Mouse (Mus musculus): ENCODE results near the gene Pkp3.

Pkp3 gene

DNA sequence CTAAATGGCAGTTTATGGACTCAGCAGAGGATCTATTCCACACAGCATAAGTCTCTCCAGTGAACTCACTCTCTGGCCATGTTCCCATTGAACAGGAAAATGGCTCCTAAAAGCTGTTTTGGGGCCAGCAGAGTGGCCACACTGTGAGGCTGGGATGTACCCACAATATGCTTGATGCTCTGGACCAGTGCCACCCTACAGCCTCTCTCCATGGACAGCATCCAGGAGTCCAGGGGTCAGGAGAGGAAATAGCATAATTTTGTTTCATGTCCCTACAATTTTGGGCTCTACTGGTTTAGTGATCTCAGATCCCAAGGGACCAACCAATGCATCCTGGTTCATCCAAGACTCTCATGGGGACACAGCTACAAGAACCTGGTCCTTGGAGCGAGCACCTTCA is 20.5 kb upstream of the Pkp3 start:
- no peak for DNase-seq (ENCODE audit: low read depth)

DNA sequence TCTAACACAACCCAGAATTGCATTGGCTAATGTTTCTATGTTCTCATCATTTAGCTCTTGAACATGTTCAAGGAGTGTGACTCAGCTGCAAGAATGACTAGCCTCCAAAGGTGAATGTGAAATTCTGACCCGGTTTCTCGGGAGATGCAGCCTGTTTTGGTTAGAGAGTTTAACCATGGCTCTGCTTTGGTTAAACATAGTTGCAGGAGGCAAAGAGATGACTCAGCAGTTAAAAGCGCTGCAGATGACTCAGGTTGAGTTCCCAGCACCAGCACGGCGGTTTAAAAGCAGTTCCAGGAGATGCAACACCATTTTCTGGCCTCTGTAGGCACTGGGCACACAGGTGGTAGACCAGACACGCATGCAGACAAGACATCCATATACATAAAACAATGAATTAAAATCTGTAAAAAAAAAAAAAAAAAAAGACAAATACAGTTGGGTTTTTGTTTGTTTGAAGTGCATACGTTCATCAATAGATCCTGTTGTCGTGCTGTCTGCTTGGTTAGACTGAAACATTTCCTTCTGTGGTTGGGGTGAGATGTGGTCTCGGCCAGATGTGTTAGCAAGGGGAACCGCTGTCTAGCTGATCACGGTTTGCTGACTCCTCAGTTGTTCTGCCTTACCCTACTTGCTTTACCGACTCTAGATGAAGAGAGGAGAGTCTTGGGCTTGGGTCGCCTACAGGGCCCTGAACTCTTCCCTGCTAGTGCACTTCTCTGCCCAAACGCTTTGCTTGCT is 19.2 kb upstream of the Pkp3 start:
- DNase-seq (ENCODE audit: low read depth) = peak; percentile 64

DNA sequence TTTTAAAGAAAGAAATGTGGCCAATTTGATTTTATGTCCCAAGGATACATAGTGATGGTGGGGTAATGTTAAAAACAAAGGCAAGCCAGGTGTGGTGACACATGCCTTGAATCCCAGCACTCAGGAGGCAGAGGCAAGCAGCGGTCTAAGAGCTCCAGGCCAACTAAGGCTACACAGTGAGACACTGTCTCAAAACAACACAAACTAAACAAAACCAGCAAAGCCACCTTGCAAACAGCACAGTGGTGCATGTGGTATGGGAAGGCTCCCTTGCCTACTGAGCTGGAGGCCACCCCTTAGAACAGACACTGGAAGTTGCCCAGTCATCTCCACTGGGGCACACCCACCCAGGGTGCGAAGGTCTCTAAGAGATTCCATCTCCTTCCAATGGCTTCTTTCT is 18.1 kb upstream of the Pkp3 start:
- DNase-seq (ENCODE audit: low read depth) = no peak

DNA sequence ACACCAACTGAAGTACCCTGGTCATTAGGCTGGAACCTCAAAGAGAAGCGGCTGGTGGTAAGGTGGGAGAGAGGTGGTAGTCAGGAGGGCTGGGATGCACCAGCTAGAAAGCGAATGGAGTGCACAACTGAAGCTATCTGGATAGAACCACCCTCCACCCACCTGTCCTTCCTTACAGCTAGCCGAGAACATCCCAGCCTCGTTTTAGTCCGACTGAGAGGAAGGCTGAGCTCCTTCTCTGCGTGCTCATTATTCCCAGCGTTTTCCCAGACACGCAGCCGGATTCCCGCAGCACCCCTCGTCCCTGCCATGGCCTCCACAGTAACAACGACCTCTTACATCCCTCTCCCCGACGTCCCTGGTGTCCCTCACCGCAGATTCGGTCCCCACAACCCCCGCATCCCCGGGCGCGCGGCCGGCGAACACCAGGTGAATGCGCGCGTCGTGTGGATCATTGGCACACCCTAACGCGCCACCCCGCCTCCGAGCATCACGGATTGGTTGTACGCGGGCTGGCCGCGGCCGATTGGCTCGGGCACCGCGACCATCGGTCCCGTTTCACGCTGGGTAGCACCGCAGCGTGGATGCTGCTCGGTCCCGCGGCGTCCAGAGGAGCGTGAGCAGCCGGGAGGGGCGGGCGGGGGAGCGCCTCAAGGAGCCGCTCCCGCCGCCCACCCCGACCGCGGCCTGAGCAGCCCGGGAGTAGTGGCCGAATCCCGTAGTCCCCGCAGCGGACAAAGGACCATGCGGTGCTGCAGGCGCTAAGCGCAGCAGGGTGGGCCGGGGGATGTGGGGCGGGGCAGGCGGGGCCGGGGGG is 17.4 kb upstream of the Pkp3 start, which contains the start of gene B4galnt4:
TSS of gene B4galnt4 (plus strand) at position 679 of the 817 bp plus-strand sequence.
- peak; percentile 59 for DNase-seq (ENCODE audit: low read depth)

DNA sequence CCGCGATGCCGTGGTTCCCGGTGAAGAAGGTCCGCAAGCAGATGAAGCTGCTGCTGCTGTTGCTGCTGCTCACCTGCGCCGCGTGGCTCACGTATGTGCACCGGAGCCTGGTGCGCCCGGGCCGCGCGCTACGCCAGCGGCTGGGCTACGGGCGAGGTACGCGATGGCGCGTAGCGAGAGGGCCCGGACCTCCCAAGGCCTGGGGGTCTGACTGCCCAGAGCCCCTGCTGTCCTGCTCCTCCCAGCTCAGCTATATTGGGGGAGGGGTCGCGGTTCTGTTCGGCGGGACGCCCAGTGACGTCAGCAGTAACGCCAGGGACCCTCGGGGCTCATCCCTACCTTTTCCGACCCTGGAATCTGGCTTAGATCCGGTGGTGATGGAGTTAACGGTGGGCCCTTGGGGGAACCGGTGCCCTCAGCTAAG is 16.7 kb upstream of the Pkp3 start:
- DNase-seq (ENCODE audit: low read depth) = peak; percentile 45

DNA sequence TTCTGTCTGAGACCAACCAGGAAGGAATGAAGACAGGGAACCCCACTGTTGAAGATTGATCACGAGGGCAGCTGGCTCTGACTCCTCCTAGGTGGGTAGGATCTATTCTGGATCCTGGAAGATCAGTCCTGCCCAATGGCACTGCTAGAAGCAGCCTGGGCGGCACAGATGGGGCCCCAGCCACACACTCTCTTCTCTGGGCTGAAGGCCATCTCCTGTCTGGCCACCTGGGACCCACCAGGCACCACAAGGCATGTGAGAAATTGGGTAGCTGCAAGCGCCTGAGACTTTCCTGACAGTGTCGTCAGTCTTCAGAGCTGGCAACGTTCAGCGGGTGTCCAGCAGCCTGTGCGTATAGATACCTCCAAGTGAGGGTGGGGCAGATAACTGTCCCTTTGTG is 15.5 kb upstream of the Pkp3 start:
- DNase-seq (ENCODE audit: low read depth) = no peak

DNA sequence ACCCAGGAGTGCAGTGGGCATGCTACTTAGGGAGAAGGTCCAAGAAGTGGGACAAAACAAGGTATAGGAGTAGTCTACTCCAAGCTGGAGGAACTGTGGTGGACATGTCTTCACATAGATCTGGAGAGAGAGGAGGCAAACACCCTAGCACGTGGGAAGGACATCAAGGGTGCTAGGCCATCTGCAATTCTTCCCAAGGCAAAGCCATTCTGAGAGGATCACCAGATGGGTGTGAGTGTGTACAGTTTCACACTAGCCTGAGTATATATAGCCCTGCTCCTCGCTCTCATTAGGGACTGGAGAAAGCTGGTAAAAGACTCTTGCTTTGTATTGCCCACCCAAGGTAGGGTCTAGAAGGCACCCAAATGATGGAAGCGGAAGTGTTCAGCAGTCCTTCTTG is 14.7 kb upstream of the Pkp3 start:
- DNase-seq (ENCODE audit: low read depth) = no peak

DNA sequence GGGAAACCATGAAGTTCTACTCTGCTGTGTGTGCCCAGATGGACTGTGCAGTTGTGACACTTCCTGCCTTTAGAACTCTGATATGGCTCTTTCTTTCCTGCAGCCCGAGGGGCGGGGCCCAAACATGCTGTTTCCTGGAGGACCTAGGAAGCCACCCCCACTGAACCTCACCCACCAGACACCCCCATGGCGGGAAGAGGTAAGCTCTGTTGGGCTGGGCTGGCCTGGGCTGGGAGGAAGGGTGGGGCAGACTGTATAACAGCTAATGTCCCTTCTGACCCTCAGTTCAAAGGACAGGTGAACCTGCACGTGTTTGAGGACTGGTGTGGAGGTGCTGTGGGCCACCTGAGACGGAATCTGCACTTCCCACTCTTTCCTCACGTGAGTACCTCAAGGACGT is 13.8 kb upstream of the Pkp3 start:
- peak; percentile 50 for DNase-seq (ENCODE audit: low read depth)

DNA sequence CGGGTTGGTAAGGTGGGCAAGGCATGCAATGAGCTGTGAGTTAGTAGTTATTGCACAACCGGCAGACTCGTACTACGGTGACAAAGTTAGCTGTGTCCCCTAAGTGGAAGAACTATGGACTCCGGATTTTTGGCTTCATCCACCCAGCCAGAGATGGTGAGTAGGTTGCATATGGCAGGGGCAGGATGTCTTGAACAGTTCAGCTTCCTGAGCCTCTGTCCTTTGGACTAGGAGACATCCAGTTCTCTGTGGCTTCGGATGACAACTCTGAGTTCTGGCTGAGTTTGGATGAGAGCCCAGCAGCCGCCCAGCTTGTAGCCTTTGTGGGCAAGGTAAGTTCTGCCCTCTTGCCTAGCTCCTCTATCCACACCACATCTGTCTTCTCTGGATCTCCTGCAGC is 13.4 kb upstream of the Pkp3 start:
- no peak for DNase-seq (ENCODE audit: low read depth)

DNA sequence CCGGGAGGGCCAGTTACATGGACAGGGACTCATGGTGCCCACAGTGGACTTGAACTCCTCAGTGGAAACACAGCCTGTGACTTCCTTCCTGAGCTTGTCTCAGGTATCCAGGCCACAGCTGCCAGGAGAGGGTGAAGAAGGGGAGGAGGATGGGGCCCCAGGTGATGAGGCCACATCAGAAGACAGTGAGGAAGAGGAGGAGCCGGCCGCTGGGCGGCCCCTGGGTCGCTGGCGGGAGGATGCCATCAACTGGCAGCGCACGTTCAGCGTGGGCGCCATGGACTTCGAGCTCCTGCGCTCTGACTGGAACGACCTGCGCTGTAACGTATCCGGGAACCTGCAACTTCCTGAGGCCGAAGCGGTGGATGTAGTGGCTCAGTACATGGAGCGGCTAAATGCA is 9.7 kb upstream of the Pkp3 start:
- no peak for DNase-seq (ENCODE audit: low read depth)

DNA sequence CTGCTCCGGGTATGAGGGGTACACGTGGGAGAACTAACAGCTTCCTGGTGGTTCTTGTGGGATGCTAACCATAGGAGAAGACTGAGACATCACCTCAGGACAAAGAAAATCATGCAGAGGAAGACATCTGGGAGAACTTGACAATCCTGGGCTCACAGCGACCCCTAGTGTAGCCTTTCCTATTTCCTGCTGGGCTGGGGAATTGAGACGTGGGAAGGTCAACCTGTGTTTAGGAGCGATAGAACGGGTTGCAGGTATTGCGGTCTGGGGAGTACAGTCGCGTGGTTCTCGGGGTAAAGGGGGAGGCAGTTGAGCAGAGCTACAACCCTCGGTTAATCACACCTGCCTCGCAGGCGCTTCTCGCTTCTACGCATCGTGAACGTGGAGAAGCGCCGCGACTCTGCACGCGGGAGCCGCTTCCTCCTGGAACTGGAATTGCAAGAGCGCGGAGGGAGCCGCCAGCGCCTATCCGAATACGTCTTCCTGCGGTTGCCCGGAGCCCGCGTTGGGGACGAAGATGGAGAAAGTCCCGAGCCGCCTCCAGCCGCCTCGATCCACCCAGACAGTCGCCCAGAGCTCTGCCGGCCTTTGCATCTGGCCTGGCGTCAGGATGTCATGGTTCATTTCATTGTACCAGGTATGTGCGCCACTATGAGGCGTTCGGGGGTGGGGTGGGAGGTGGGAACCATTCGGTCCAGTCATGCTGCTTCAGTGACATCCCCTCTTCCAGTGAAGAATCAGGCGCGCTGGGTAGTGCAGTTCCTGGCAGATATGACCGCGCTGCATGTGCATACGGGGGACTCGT is 7.8 kb upstream of the Pkp3 start:
- peak; percentile 81 for DNase-seq (ENCODE audit: low read depth)

DNA sequence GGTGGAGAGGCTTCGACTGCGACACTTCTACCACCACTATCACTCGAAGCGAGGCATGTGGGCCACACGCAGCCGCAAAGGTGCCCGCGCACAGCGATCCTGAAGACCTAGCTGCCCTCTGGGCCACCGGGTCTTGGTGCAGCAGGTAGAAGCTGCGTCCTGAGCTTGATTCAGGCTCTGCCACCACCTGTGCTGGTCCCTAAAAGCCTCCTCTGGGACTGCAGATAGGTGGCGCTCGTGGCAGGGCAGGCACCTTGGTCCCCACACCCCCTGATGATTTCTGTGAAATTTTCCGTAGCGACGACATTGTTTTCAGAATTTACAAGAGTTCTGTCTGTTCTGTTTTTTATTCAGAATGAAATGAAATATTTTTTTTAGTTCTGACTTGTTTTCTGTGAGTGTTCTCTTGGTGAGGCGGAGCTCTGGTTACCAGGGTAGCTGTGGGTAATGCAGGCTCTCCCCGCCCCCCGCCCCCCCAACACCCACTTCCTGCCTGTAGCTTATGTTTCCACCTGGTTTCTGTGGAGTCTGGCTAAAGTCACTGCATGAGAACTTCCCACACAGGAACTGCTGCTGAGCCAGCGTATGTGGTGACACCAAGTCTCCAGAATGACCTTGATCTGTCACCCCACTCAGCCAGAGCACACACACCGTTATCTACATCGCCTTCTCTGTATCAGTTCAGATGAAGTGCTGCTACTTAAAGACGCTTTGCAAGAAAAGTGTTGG is 5.8 kb upstream of the Pkp3 start:
- DNase-seq (ENCODE audit: low read depth) = peak; percentile 93

DNA sequence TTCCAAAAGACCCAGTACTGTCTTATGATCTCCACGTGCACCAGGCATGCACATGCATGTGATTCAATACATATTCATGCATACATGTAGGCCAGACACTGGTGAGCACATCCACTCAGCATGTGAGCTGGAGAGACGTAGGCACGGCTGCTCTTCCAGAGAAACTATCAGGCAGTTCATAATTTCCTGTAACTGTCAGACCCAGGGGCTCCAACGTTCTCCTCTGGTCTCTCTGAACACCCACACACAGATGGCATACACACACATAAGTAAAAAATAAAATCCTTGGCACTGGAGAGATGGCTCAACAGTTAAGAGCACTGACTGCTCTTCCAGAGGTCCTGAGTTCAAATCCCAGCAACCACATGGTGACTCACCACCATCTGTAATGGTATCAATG is 4.2 kb upstream of the Pkp3 start:
- no peak for DNase-seq (ENCODE audit: low read depth)

DNA sequence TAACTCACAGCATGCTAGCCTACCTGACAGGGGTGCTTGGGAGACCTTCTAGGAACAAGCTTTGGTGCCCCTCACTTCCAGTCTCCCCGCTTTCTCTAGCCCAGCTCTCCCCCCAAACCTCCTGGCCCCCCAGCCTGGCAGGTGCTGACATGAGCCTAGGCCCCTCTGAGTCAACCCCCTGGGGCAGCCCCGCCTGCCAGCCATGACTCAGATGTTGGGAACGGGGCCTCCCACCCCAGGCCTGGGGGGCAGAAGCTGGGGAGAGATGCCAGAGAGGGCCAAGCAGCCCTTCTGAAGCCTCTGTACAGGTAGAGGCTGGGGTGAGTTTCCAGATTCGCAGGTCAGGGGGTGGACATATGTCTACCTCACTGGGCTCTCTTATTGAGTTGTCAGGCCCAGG is 858 bp downstream of the Pkp3 start:
- DNase-seq (ENCODE audit: low read depth) = no peak

DNA sequence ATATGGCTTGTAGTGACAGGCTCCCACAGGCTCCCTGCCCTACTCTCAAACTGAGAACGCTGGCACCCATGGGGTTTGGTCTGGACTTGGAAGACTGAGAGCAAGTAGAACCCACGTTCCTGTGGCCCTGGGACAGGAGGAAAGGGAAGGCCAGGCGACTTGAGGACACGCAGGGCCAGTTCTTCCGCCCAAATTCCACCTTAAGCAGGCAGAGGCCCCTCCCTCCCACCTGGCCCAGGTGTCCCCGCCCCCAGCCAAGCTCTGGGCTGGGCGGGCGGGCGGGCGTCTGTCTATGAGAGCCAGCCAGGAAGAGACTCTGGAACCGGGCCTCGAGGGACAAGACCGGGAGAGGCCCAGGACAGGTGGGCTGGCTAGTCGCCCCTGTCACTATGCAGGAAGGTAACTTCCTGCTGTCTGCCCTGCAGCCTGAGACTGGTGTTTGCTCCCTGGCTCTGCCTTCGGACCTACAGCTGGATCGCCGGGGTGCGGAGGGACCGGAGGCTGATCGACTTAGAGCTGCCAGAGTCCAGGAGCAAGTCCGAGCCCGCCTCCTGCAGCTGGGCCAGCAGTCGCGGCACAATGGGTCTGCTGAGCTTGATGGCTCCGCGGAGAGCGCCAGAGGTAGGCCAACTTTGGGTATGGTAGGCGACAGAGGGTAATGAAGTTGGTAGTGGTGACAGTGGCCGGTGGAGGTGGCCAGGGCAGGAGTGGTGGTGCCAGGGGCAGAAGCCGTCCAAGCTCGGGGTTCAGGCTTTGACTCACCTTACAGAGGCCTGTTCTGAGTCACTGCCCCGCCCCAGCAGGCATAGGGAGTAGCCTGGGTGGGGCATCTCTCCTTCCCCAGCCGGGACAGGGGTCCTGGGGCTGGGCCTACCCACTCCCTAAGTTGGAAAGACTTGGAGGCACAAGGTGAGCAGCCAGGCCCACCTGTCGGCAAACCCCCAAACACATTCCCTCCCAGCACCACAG is 1.7 kb downstream of the Pkp3 start:
- no peak for DNase-seq (ENCODE audit: low read depth)

DNA sequence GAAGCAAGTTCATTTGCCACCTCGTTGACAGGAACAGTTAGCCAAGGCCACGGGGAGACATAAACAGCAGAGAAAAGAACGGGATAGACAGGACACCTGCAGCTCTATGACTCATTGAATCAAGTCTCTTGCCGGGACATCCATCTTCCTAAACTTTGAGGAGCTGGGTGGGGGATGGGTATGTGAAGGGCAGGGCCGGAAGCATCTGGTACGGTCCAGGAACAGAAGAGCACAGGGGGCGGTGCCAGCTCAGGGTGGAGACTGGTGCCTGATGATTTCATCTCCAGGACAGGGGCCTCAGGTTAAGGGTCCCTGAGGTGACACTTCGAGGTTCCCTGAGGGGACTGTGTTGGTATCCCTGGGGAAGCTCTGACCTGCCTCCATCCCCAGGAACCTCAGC is 9.9 kb downstream of the Pkp3 start:
- peak; percentile 63 for DNase-seq (ENCODE audit: low read depth)

DNA sequence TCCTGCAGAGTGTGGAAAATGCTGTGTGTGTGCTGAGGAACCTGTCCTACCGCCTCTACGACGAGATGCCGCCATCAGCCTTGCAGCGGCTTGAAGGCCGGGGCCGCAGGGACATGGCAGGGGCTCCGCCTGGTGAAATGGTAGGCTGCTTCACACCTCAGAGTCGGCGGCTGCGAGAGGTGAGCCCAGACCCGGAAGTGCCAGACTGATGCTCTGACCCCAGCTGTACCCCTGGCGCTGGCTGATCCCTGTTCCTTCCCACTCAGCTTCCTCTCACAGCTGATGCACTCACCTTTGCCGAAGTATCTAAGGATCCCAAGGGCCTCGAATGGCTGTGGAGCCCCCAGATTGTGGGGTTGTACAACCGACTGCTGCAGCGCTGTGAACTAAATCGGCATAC is 10.5 kb downstream of the Pkp3 start:
- DNase-seq (ENCODE audit: low read depth) = peak; percentile 59

DNA sequence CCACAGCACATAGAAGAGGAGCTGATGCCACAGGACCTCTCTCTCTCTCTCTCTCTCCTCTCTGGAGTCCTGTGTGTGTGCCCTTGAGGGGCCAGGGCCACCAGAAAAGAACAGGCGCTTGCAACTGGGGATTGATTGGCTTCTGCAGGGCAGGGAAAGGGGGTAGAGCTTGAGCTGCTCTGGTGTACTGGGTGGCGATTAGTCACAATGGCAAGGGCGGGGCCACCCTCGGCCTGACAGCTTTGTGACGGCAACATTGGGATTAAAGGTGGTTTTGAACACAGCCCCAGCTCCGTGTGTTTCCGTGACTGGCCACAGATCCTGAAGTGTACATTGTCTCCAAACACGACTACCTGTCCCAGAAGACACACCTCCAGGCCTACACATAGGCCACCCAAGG is 12.2 kb downstream of the Pkp3 start:
- no peak for DNase-seq (ENCODE audit: low read depth)

DNA sequence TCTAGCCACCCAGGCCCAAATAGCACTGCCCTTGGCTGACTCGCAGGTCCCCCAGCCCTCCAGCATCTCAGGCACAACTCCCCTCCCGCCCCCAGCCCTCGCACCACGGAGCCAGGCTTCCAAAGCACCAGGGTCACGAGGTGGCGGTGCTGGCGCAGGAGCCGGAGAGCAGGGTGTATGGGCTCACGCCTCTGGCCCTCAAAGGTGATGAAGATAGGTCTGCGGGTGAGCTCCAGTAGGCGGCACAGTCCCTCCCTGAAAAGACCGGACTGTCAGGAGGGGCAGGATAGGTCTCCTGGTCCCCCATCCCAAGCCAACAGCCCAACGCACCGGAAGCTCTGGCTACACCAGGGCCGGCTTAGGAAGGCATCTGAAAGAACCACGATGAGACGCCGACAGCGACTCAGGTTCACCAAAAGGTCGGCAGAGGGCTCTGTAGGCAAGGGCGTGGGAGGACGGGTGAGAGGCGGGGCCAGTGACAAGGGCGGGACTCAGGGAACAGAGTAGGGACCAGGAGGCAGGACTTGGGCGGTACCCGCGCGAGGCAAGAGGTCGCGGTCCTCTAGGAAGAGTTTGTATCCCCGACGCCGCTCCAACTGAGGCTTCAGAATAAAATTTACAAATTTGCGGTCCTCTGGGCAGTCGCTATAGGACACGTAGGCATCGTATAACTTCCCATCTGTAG is 14.2 kb downstream of the Pkp3 start:
- DNase-seq (ENCODE audit: low read depth) = peak; percentile 85

DNA sequence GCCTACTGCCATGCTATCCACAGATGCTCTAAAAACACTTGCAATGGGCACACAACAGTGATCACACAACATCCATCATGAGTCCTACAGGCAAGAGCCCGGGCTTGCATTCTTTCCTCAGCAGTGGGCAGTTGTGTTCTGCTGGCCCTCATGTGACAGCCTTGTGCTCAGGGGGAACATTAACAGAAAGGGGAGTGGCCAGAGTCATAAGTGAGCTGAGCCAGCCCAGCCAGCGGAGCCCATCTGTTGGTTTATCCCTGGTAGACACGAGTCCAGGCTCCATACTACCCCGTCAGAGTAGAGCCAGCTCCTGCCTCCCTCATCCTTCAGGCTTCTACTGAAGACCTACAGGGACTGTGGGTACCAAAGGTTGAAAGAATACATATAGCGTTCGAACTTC is 15.9 kb downstream of the Pkp3 start:
- no peak for DNase-seq (ENCODE audit: low read depth)
